10 mouse cellular contexts compared by ENCODE assay signal in genomic region chr2:85283631-85284466, GRCm38 (mm10). TPM values are rescaled to one million over a fixed set of nuclear protein-coding genes. Genes with fewer than 3 reads are reported as not detected.
DNase-seq lines count a peak whose midpoint lies in the region; ATAC-seq lines count a peak whose summit lies in the region.
"Had no signal": no experiment of that assay in that cellular context is flagged by ENCODE, and none has a peak within 500 bp of the region (broad histone marks: within the 10 kb centered on the region; RNA-seq: fewer than 3 reads in every experiment).

No protein-coding gene starts in this region.

- DNase-seq in embryo, embryonic 10.5 days (ENCODE audit: low spot score): peak; percentile 21
- no peak for DNase-seq in embryo, embryonic 10 days (ENCODE audit: low spot score)
- DNase-seq in kidney, adult 9 months: peak; percentile 6
- DNase-seq in kidney, postnatal 4 days: no peak
- peak; percentile 75 for DNase-seq in ES-CJ7 (ENCODE audit: low read depth, low spot score)
- DNase-seq in induced T-regulatory cell, adult 2 months (ENCODE audit: low read depth): peak; percentile 16
- DNase-seq in kidney, adult 8-10 months: no peak
- DNase-seq: gastrocnemius, postnatal 14 days had no signal

- no peak for ATAC-seq in erythroblast, adult 5-6 weeks (replicated peaks; ENCODE audit: low FRiP score, poor library complexity, severe bottlenecking)

RNA-seq across cellular contexts. Expression of gene Olfr987, which starts 55.3 kb away (rescaled TPM):
- total RNA-seq in erythroblast, adult 5-6 weeks (2015; ENCODE audit: low replicate concordance): not detected in 2 replicates
- total RNA-seq in erythroblast, adult 5-6 weeks (2017; ENCODE audit: low replicate concordance): not detected in 2 replicates
- total RNA-seq: gastrocnemius, postnatal 14 days; left cerebral cortex, postnatal 25 days had no signal

Comparison
In these comparisons a context has a peak if more than half of its experiments do, and no peak if none do; other contexts are left out.
1. DNase-seq: peak in embryo, embryonic 10.5 days (single experiment), kidney, adult 9 months (single experiment), ES-CJ7 (single experiment) and induced T-regulatory cell, adult 2 months (single experiment); none in embryo, embryonic 10 days (single experiment), kidney, postnatal 4 days (0 of 2) and kidney, adult 8-10 months (0 of 2).